Mouse (Mus musculus): ENCODE results near the gene E2f8.

E2f8 gene

DNA sequence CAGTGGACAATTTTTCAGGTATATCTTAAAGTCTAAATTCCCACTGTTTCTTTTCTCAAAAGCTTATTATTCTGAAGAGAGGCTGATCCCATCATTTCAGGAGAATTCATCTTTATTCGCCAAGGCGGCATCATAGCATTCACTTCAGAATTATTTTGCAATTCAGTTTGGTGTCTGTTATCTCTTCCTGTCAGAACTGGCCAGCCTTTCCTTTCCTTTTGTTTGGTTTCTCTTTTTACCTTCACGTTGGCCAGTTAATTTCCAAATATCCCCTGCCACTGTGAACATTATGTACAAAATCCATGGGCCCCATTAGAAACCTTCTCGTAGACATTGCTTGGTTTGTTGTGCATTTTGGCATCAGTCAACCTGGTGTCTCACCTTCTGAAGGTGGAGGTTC is 22.0 kb downstream of the E2f8 start:
- no peak for DNase-seq (ENCODE audit: inconsistent age in 2 of 2, low spot score in 1 of 2)

DNA sequence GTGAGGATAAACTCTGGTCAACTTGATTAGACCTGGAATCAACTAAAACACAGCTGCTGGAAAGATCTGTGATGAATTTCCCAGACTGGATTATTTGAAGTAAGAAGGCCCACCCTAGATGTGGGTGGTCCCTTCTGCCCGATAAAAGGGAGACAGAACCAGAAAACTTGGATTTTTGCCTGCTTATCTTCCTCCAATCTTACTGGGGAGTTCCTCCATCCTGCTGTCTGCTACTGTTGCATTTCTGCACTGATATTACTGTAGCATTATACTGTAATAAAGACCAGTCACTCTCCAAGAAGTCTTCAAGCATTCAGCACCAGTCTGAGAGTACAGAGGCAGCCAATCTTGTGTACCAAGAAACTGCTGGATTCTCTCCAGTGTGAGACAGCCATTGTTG is 23.1 kb downstream of the E2f8 start:
- DNase-seq (ENCODE audit: inconsistent age in 2 of 2, low spot score in 1 of 2), result no peak

DNA sequence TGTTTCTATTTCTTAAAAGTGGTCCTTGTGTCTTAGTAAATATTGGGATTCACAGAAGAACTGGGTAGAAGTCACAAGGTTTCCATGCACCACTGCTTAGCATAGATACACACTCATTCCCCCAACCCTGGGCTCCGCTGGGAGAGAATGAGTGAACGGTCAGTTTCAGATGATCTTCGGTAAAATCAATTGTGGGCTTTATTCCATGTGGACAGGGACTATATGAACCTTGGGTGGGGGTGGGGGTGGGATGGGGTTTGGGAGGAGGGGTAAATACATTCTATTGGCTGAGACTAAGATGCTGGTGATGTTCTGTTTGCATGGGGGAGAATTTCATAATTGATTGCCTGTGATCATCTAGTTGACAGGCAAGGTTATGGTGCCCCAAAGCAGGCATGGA is 25.9 kb downstream of the E2f8 start:
- no peak for DNase-seq (ENCODE audit: inconsistent age in 2 of 2, low spot score in 1 of 2)

DNA sequence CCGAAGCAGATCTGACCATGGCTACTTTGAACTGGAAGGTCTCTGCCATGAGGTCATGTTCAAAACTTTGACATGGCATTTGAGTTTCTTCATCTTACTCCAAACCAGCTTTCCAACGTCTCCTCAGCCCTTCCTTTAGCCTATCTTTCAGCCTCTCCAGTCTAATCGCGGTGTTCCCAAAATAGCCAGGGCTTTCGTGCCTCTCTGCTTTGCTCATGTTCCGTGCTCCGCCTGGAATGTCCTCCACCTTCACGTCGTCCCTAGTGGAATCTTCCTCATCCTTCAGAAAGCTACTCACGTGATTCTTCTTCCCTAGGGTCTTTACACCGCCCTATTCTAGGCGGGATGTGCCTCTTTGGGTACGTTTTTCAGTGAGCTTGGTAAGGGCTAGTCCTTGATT is 27.9 kb downstream of the E2f8 start:
- DNase-seq (ENCODE audit: inconsistent age in 2 of 2, low spot score in 1 of 2), result no peak

DNA sequence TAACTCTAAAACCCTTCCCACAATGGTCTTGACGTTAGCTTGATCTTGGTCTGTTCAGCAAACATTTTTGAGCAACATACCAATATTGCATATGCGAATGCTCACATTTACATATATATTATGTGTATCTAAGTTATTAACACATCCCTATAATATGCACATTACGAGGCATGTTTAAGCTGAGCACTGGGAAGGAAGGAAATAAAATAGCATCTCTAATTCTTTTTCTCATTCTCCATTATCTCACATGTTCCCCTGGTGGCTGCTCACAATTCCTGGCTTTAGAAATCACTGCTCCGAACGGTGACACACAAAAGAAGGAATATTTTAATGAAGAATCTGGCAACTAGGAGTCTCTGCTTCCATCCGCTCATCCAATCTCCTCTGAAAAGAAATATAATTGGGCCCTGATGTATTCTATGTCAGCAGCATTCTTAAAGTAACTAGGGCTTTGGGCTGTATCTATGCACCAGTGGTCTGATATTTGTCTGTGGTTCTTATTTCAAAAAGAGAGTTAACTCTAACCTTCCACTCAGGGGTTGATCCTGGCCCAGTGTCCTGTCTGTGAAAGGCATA is 29.8 kb downstream of the E2f8 start:
- DNase-seq (ENCODE audit: inconsistent age in 2 of 2, low spot score in 1 of 2), result no peak

DNA sequence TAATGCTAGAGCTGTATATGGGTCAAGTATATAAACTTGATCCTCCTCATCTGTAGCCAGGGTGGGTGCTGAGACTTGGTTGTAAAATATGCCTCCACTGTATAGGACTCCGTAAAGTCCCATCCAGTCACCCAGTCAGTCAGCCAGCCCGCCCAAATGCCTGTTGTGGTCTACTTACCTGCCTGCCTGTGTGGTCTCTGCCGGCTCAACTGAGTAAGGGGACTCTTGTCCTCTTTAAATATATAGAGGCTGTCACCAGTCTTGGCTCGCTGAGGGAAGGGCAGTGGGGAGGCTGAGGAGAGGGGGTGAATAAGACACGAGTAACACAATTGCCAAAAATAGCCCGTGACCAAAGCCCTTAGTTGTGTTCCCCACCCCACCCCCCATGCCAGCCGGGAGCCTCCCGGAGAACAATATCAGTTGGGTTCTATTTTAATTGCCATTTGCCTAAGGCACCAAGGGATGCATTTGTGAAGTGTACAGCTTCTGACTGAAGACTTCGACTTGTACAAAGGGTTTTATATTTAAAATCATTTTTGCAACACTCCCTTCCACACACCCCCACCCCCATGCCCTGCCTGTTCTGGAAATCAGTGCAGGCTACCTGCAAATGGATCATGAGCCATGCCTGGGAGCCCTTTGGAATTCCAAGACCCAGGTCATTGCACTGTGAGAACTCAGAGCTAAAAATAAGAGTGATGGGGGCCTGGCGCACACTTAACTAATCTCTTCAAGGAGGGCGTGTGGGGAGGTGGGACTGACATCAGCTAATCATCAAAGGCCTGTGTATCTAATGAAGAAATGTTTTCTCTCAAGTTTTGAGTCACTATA is 33.4 kb downstream of the E2f8 start, which contains the start of gene Csrp3:
Csrp3 (minus strand) TSS at position 214 of the 831 bp plus-strand sequence.
- DNase-seq (ENCODE audit: inconsistent age in 2 of 2, low spot score in 1 of 2), result no peak

DNA sequence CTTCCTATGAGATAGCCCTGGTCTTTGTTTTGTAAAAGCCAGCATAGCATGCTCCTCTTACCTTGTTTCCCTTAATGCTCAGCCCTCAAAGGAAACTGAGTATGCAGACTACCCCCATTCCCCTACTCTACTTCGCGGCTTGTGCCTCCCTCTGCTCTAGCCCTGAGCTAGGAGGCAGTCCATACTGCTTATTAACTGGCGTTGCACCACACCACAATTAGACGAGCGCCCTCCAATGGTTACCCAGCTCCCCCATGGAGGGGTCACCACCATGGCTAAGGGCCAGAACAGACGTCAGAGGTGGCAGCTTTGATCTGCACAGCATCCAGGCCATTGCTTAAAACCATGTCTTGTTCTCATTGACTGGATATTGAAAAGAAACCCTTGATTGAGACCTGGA is 34.6 kb downstream of the E2f8 start:
- DNase-seq (ENCODE audit: inconsistent age in 2 of 2, low spot score in 1 of 2), result no peak

DNA sequence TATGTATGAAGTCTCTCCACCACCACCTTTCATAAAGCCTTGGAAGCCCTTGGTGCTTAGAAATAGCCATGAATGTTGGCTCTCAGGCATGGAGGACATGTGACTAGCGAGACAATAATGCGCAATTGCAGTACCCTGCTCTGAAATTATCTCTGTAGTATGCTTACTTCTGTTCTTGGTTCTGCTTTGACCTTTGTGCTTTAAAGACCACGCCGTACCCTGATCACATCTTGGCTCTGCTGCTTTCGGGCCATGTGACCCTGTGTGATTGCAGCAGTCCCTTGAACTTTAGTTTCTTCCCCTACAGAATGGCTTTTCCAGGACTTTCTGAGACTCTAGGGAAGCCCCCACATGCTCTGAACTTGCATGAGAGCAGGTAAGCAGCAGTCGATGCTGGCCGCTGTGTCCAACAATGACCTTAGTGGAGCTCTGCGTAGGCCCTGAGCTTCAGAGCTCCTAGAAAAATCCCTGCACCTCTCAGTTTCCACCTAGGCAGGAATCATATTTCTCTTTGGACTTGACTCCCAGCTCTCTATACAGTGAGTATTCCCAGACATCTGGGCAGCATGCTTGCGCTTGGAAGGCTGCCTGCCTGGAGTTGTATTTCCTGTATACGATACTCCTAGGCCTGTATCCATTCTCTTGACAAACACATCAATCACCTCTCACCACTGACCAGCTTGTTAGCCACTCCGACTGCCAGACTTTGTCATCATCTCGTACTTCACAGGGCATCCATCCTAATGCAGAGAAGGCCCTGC is 36.0 kb downstream of the E2f8 start:
- DNase-seq (ENCODE audit: inconsistent age in 2 of 2, low spot score in 1 of 2), result no peak

DNA sequence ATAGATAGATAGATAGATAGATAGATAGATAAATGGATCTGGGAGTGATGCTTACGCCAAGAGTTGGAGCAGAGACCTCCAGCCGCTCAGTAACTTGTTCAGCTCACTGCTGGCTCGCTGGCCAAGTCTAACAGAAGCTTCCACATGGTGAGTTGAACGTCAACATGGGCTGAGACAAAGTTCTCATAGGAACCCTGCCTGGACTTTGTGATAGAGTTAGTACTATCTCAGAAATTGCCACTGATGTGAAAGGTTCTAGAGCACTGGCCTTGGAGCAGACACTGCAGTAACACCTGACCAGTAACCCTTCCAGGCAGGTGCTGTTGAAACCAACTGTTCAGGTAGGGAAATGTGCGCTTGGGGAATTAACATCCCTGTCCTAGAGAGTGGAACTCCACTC is 37.9 kb downstream of the E2f8 start:
- no peak for DNase-seq (ENCODE audit: inconsistent age in 2 of 2, low spot score in 1 of 2)

DNA sequence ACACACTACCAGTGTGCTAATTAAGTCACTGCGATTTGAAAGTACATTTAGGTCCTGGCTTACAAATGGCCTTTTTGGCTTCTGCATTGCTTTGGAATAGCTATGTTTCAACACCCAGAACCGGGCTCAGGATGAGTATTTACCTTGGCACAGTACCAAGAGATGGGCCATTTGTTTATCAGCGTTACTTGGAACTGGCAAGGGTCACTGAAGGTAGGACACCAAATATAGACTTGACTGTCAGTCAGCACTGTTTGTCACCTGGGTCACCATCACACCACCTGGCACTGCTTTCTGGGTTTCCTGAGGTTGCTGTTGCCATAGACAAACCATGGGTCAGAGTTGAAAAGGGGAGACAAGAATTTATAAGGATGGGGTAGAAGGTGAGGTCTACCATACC is 39.0 kb downstream of the E2f8 start:
- peak; percentile 18 to 72 for DNase-seq (ENCODE audit: inconsistent age in 2 of 2, low spot score in 1 of 2)

DNA sequence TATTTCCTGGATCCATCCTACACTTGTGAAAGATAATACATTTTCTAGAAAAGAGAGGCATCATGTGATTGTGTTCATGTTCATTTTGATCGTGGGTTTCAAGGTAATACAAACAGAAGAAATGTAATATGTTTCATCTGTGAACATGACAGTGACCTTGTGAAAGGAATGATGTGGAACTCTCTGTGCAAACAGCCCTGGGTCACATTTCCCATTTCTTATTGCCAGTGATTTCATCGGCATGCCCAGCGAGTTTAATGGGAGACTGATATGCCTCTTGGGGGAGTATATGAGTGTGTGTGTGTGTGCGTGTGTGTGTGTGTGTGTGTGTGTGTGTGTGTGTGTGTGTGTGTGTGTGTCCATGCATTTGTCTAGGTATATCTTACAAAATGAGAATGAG is 39.9 kb downstream of the E2f8 start:
- peak; percentile 27 to 45 for DNase-seq (ENCODE audit: inconsistent age in 2 of 2, low spot score in 1 of 2)

DNA sequence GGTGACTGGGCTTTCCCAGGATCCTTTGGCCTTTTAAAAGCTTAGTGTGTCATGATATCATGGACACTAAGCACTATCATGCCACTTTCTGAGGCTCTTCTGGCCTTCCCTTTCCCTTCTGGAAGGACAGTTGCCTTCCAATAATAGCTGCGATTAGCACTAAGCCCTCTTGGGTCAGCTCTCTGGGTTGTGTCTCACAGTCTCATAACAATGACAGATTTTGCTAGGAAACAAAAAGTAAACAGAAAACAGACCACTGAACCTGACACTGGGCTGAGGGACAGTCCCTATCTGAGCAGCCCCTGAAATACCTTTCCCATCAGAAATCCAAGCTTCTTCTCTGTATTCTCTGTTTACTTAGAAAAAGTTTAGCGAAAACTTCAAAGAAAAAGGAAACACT is 40.9 kb downstream of the E2f8 start:
- no peak for DNase-seq (ENCODE audit: inconsistent age in 2 of 2, low spot score in 1 of 2)

DNA sequence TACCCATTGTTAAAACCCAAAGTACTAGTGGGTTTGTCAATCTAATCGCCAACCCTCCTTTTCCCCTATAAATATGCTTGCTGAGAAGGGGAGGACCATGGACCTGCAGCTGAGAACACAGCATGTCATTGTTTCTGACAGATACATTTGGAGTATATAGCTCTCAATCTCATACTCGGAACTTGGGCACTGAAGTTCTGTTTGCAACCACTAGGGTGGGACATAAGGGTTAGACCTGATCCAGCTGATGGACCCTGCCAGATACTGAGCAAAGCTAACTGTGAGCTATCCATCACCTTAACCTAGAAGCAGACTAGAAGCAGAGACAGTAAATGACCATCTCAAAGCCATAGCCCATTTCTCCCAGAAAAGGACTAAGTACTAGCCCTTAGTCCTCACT is 43.0 kb downstream of the E2f8 start:
- DNase-seq (ENCODE audit: inconsistent age in 2 of 2, low spot score in 1 of 2), result no peak

DNA sequence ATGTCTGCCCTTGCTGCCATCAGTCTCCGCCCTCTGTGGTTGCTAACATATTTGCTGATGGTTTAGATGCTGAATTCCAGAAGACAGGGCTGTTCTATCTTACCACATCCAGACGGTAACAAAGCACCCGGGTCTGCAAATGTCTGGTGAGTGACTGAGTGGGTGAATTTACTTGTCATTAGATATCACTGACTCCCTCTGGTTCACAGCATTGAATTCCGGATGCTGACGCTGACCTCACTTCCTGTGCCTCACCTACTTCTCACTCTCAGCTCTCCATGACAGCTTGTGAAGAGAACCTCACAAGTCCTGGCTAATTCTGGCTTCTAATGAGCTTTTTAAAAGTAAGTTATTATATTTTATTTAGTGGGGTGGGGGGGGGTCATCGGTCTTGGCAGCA is 44.4 kb downstream of the E2f8 start:
- DNase-seq (ENCODE audit: inconsistent age in 2 of 2, low spot score in 1 of 2), result no peak

DNA sequence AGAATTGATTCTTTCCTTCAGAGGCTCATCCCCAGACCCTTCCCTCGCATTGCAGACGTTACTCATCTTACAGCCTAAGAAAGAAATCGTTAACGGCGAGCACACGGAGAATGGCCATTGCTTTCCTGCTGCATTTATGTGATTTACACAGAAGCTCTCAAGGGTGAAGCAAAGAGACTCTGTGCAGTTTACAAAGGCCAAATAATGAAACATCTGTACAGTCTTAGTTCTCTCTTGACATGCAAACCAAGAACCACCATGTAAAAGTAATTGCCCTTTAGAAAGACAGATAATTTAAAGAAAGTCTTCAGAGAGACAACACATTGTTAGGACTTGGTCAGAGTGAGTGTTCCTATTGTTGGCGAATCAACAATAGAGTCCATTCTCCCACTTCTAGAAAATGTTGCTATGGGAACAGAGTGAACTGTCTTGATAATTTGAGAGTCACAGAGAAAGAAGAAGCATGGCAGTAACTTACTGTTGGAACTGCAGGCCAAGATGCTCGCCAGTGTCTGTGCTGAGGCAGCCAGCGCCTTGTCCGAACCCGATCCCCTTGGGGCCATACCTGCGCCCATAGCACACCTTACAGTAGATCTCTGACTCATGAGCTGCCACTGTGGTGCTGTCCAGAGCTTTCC is 46.3 kb downstream of the E2f8 start:
- no peak for DNase-seq (ENCODE audit: inconsistent age in 2 of 2, low spot score in 1 of 2)

DNA sequence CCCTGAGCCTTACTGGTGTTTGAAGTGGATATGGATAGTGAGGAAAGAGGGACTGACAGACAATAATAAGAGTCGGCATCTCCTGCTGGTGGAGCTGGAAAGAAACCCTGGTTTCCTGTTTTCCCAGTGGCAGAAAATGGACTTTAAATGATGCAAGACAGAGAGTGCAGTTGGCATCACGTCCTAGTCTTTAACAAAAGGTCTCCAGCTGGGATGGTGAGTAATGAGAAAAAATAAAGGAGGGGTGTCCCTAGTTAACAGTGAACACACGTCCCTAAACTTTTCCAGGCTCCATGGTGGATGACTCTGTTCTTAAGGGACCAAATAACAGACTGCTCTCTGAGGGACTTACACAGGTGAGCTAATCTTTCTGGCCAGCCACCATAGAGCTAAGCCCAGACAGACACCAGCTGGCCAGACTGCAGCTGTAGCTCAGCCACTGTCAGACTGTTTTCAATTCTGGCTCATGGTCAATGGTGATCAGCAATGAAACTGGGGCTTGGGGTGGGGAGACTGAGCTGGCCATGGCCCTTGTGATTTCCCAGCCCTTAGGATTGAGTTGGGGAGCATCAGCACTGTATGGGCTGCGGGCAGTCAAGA is 46.9 kb downstream of the E2f8 start:
- no peak for DNase-seq (ENCODE audit: inconsistent age in 2 of 2, low spot score in 1 of 2)

DNA sequence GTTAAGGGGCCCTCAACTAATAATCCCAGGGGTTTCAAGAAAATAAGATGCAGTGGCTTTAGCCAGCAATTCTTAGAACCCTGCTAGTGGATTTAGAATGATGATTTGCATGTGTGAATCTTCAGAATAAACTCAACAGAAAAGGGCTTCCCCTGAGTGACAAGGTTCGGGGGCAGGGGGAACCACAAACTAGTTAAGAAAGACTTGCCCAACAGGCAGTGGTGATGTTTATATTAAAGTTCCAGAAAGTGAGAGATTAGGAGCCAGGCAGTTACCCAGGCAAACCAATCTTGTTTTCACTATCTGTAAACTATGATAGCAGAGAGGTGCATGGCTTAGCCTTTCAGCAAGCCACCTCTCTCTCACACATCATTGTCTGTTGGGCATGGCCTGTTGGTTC is 48.7 kb downstream of the E2f8 start:
- no peak for DNase-seq (ENCODE audit: inconsistent age in 2 of 2, low spot score in 1 of 2)

DNA sequence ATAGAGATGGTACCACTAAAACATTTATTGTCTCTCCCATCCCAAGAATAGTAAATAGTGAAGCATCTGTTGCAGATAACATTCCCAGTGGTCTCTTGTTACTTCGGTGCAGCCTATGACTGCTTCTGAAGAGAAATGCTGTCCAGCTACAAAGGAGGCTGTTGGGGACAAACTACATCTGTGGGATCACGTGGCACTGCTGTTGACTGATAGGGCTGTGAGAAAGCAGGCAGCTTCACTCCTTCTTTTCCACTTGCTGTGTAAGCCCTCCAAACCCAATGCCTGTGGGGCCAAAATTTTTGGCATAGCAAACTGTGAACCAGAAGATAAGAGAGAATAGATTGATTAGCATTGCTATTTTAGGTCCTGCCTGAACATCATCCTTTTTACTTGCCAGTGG is 51.0 kb downstream of the E2f8 start:
- no peak for DNase-seq (ENCODE audit: inconsistent age in 2 of 2, low spot score in 1 of 2)

DNA sequence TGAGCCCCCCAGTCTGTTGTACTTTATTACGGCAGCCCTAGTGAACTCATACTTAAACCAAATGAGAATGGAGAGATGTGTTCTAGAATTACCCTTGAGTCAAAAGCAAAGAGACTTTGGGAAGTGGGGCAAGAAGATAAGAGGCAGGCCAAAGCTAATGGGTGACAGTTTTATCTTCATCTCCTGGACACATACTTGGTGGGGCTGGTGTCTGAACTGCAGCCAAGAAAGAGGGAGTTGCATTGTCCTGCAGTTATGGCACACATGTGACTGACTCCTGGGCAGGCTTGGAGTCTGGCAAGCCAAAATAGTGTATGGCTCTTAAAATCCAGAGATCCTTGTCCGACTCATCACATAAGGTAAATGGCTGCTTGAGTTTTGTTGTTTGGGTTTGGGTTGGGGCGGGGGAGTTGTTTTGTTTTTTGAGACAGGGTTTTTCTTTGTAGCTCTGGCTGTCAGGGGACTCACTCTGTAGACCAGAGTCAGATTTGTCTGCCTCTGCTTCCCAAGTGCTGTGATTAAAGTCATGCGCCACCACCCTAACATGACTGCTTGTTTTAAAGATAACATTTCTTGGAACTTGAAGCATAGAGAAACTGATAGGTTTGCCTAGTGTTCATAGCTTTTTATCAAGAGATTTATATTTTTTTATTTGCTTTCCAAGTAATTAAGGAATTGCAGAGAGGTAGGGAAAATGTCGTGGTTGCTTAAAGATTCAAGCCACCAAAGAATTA is 52.1 kb downstream of the E2f8 start:
- no peak for DNase-seq (ENCODE audit: inconsistent age in 2 of 2, low spot score in 1 of 2)

DNA sequence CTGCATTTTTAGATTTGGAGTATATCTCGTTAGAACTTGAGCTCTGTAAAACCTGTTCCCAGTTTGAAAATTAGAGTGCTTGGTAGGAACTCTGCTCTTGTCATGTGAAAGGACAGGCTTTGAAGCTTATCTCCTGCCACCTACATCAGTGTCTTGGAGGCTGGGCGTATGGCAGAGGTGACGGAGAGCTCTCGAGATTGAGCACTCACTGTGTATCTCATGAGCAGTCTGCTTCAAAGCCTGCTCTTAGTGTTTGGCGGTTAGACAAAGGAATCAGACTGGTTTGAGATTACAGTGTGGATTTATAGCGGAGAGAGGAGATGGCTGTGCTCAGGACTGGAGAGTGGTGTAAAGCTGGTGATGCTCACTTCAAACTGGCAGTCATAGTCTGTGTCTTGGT is 56.2 kb downstream of the E2f8 start:
- DNase-seq (ENCODE audit: inconsistent age in 2 of 2, low spot score in 1 of 2), result no peak

DNA sequence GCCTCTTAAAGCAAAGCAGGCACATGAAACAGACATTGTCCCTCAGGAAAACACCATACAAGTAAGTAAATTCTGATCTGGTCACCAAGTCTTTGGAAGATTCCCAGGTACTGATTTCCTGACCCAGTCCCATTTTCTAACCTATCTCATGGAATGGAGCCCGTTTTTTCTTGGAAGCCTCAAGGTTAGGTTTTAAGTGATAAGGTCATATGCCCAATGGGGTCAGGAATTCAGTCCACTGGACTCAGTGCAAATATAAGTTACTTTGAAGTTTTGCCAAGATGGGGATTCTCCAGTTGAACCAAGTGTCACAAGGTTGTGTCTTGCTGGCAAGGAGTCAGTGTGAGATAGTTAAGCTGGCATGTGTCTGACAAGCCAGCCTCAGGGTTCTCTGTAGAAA is 56.7 kb downstream of the E2f8 start:
- DNase-seq (ENCODE audit: inconsistent age in 2 of 2, low spot score in 1 of 2), result peak; percentile 20 to 78

Data from adrenal gland, adult (tissue).